ENCODE assay signal across 29 mouse cellular contexts in genomic region chr4:139767823-139768222, GRCm38 (mm10).
A peak's percentile ranks its signal among the peaks of the same experiment; 100 is the strongest.
DNase-seq lines count a peak whose midpoint lies in the region; ATAC-seq and TF ChIP-seq lines count a peak whose summit lies in the region.
"Had no signal": no experiment of that assay in that cellular context is flagged by ENCODE, and none has a peak within 500 bp of the region (broad histone marks: within the 10 kb centered on the region; RNA-seq: fewer than 3 reads in every experiment).

No protein-coding gene starts in this region.

- no peaks in the 10 kb centered on the region; the same call in 1 of the 2 replicates for H3K9me3 ChIP-seq in E14TG2a.4 (ENCODE audit: low read length)
- H3K9me3 ChIP-seq in midbrain, embryonic 11.5 days (ENCODE audit: control insufficient read depth, low read length), result no peaks in the 10 kb centered on the region
- H3K9me3 ChIP-seq in midbrain, embryonic 16.5 days (replicated peaks; ENCODE audit: control insufficient read depth, low read length, poor library complexity, severe bottlenecking), result no peaks in the 10 kb centered on the region
- H3K9me3 ChIP-seq: embryonic facial prominence, embryonic 13.5 days; forebrain, embryonic 10.5 days; forebrain, embryonic 15.5 days; heart, embryonic 10.5 days; heart, embryonic 15.5 days; intestine, embryonic 15.5 days; limb, embryonic 13.5 days; lung, embryonic 15.5 days; neural tube, embryonic 13.5 days had no signal

- WGBS in midbrain, embryonic 11.5 days, result 21% methylated on average over 5 of the region's 5 CpGs
- WGBS in midbrain, embryonic 16.5 days, result 41% methylated on average over 5 of the region's 5 CpGs

- H3K4me3 ChIP-seq in E14TG2a.4 (replicated peaks; ENCODE audit: low read length), result peak overlapping the region; percentile 46
- H3K4me3 ChIP-seq in midbrain, embryonic 11.5 days (ENCODE audit: low read depth, low read length), result no peak overlapping the region
- H3K4me3 ChIP-seq in midbrain, embryonic 16.5 days (ENCODE audit: low read depth, low read length), result no peak overlapping the region
- H3K4me3 ChIP-seq: embryonic facial prominence, embryonic 13.5 days; forebrain, embryonic 15.5 days; heart, embryonic 10.5 days; heart, embryonic 15.5 days; intestine, embryonic 15.5 days; limb, embryonic 13.5 days; lung, embryonic 15.5 days; neural tube, embryonic 13.5 days had no signal

- H3K27me3 ChIP-seq in E14TG2a.4 (ENCODE audit: insufficient read depth, low read length), result peaks cover 50% of the 10 kb centered on the region
- peaks cover 2% of the 10 kb centered on the region; the same call in 1 of the 2 replicates for H3K27me3 ChIP-seq in midbrain, embryonic 11.5 days (ENCODE audit: control insufficient read depth, insufficient read depth, low read length)
- peaks cover 4% of the 10 kb centered on the region for H3K27me3 ChIP-seq in midbrain, embryonic 16.5 days (ENCODE audit: control insufficient read depth, insufficient read depth, low read depth, low read length)

- H3K4me2 ChIP-seq in midbrain, embryonic 11.5 days, result peak overlapping the region; percentile 4; the same call in 1 of the 2 replicates
- no peak overlapping the region for H3K4me2 ChIP-seq in midbrain, embryonic 16.5 days (ENCODE audit: low read length)
- H3K4me2 ChIP-seq: embryonic facial prominence, embryonic 13.5 days; forebrain, embryonic 15.5 days; heart, embryonic 15.5 days; intestine, embryonic 15.5 days; limb, embryonic 13.5 days; liver, embryonic 11.5 days; lung, embryonic 15.5 days; neural tube, embryonic 13.5 days had no signal

- H3K27ac ChIP-seq in midbrain, embryonic 11.5 days (ENCODE audit: low read depth, low read length), result no peak overlapping the region
- peak overlapping the region; percentile 15; the same call in 1 of the 2 replicates for H3K27ac ChIP-seq in midbrain, embryonic 16.5 days (ENCODE audit: low read length)
- H3K27ac ChIP-seq: embryonic facial prominence, embryonic 13.5 days; forebrain, embryonic 15.5 days; heart, embryonic 10.5 days; heart, embryonic 15.5 days; intestine, embryonic 15.5 days; limb, embryonic 13.5 days; lung, embryonic 15.5 days; neural tube, embryonic 13.5 days had no signal

- no peaks in the 10 kb centered on the region for H3K36me3 ChIP-seq in E14TG2a.4 (ENCODE audit: insufficient read depth, low read length)
- H3K36me3 ChIP-seq in midbrain, embryonic 11.5 days (ENCODE audit: control insufficient read depth, insufficient read depth, low read length), result no peaks in the 10 kb centered on the region
- no peaks in the 10 kb centered on the region for H3K36me3 ChIP-seq in midbrain, embryonic 16.5 days (ENCODE audit: control insufficient read depth, insufficient read depth, low read length)
- H3K36me3 ChIP-seq: embryonic facial prominence, embryonic 13.5 days; forebrain, embryonic 15.5 days; heart, embryonic 10.5 days; heart, embryonic 15.5 days; intestine, embryonic 15.5 days; limb, embryonic 13.5 days; lung, embryonic 15.5 days; neural tube, embryonic 13.5 days had no signal

- no peak for ATAC-seq in midbrain, embryonic 11.5 days (ENCODE audit: low FRiP score)
- ATAC-seq in midbrain, embryonic 16.5 days, result no peak
- ATAC-seq: CD4-positive, CD25-positive, alpha-beta regulatory T cell, adult 4 months; forebrain, embryonic 15.5 days; hindbrain, embryonic 16.5 days; intestine, embryonic 15.5 days; Patski had no signal

- TF ChIP-seq CTCF in E14TG2a.4 (conservative IDR thresholded peaks at IDR 0.05; ENCODE audit: low read length), result no peak

- no peak overlapping the region for H3K9ac ChIP-seq in midbrain, embryonic 11.5 days (ENCODE audit: low read length)
- H3K9ac ChIP-seq in midbrain, embryonic 16.5 days (ENCODE audit: low read depth, low read length), result no peak overlapping the region
- H3K9ac ChIP-seq: embryonic facial prominence, embryonic 13.5 days; forebrain, embryonic 15.5 days; heart, embryonic 15.5 days; intestine, embryonic 15.5 days; limb, embryonic 13.5 days; lung, embryonic 15.5 days had no signal

- DNase-seq in ES-CJ7 (ENCODE audit: low read depth, low spot score) (peak; percentile 83), adipocyte (ENCODE audit: low spot score) (no peak)
- DNase-seq in midbrain, embryonic 11.5 days (ENCODE audit: low spot score, missing footprints), result no peak
- DNase-seq in cerebellum, adult 18-20 months, result no peak
- DNase-seq in layer of hippocampus, postnatal 10 days (ENCODE audit: low spot score in 2 of 2), result no peak
- DNase-seq: adrenal gland, adult 2 months; cerebellum, adult 9-10 months; cerebellum, postnatal 36 days; gastrocnemius, postnatal 25 days; heart, adult 11 months; kidney, adult 8-10 months; kidney, postnatal 14 days; thymus, adult 2 months; thymus, postnatal 4 days had no signal

- peaks cover 89% of the 10 kb centered on the region for H3K4me1 ChIP-seq in E14TG2a.4 (replicated peaks; ENCODE audit: low read depth, low read length)
- peaks cover 33% of the 10 kb centered on the region for H3K4me1 ChIP-seq in midbrain, embryonic 11.5 days (ENCODE audit: control insufficient read depth, insufficient read depth, low read length)
- H3K4me1 ChIP-seq in midbrain, embryonic 16.5 days (ENCODE audit: control insufficient read depth, insufficient read depth, low read length), result peaks cover 16% of the 10 kb centered on the region; the same call in 1 of the 2 replicates
- H3K4me1 ChIP-seq: intestine, embryonic 15.5 days; lung, embryonic 15.5 days had no signal
